Mouse (Mus musculus): ENCODE results near the gene Rdx. TPM values are rescaled to one million over a fixed set of nuclear protein-coding genes. Genes with fewer than 3 reads are reported as not detected.

Gene Rdx
- 100 to 1,000 TPM; 112 to 126 (median 123) TPM for total RNA-seq (2022)

- no peak for DNase-seq
Measured at GRCm38 (mm10) chr9:52047129-52047820, at the start of gene Rdx. Gene Rdx, plus strand, starts transcription at chr9:52047173.

- no peak for DNase-seq
Measured at GRCm38 (mm10) chr9:52003501-52003900, 43.5 kb upstream of the Rdx start.

GRCm38 (mm10) chr9:52007341-52007740, 39.6 kb upstream of the Rdx start:
- DNase-seq, result no peak

- no peak for DNase-seq
Measured at GRCm38 (mm10) chr9:52008511-52008910, 38.5 kb upstream of the Rdx start.

GRCm38 (mm10) chr9:52012311-52012710, 34.7 kb upstream of the Rdx start:
- DNase-seq, result no peak

- DNase-seq, result no peak
Measured at GRCm38 (mm10) chr9:52012781-52013436, 34.1 kb upstream of the Rdx start.

- peak; percentile 52 for DNase-seq
Measured at GRCm38 (mm10) chr9:52013900-52014455, 33.0 kb upstream of the Rdx start.

GRCm38 (mm10) chr9:52017091-52017490, 29.9 kb upstream of the Rdx start:
- no peak for DNase-seq

GRCm38 (mm10) chr9:52017824-52018223, 29.1 kb upstream of the Rdx start:
- DNase-seq, result no peak

GRCm38 (mm10) chr9:52018505-52018904, 28.5 kb upstream of the Rdx start:
- DNase-seq, result no peak

- DNase-seq, result peak; percentile 58
Measured at GRCm38 (mm10) chr9:52027257-52028020, 19.5 kb upstream of the Rdx start.

- DNase-seq, result no peak
Measured at GRCm38 (mm10) chr9:52028521-52029405, 18.2 kb upstream of the Rdx start.

- DNase-seq, result no peak
Measured at GRCm38 (mm10) chr9:52031501-52031900, 15.5 kb upstream of the Rdx start.

- no peak for DNase-seq
Measured at GRCm38 (mm10) chr9:52037493-52037892, 9.5 kb upstream of the Rdx start.

- DNase-seq, result no peak
Measured at GRCm38 (mm10) chr9:52041657-52042056, 5.3 kb upstream of the Rdx start.

GRCm38 (mm10) chr9:52046686-52047085, 287 bp upstream of the Rdx start:
- no peak for DNase-seq

- peak; percentile 78 for DNase-seq
Measured at GRCm38 (mm10) chr9:52047821-52048649, 1.1 kb downstream of the Rdx start.

GRCm38 (mm10) chr9:52048650-52049081, 1.7 kb downstream of the Rdx start:
- DNase-seq, result peak; percentile 32

- no peak for DNase-seq
Measured at GRCm38 (mm10) chr9:52049605-52050004, 2.6 kb downstream of the Rdx start.

GRCm38 (mm10) chr9:52050361-52050760, 3.4 kb downstream of the Rdx start:
- DNase-seq, result no peak

GRCm38 (mm10) chr9:52052221-52052620, 5.2 kb downstream of the Rdx start:
- DNase-seq, result no peak

Data from adrenal gland, adult 8-10 months (tissue).